Mouse (Mus musculus) C2C12 (cell line): Measurements from ENCODE around the gene Gpr4.

Experiments
- CTCF ChIP-seq: IDR thresholded peaks from one replicate; pipeline ENCODE4 v1.5.1; 2011; ENCODE audit not compliant: control insufficient read depth, insufficient read depth, insufficient read length
- FOSL1 ChIP-seq: IDR thresholded peaks from one replicate; pipeline ENCODE4 v1.8.0; 2011; ENCODE audit warnings: mild to moderate bottlenecking, low read length; ENCODE audit not compliant: poor library complexity, insufficient read depth, severe bottlenecking
- MYOG ChIP-seq: IDR thresholded peaks from one replicate; pipeline ENCODE4 v1.6.1; 2011; ENCODE audit not compliant: control insufficient read depth, insufficient read length; ENCODE audit errors: extremely low read depth
- USF1 ChIP-seq: IDR thresholded peaks from one replicate; pipeline ENCODE4 v1.6.1; 2011; ENCODE audit warnings: low read depth, mild to moderate bottlenecking, control low read depth, moderate library complexity

- TF ChIP-seq CTCF = no peak
- TF ChIP-seq MYOG = no peak
- TF ChIP-seq USF1 = no peak
- TF ChIP-seq FOSL1 = no peak
Observed at GRCm38 (mm10) chr7:19214940-19215339, 2.6 kb downstream of the Gpr4 start.
